Mouse (Mus musculus): ENCODE data around the gene Sf3a1.

- TF ChIP-seq CTCF (conservative IDR thresholded peaks at IDR 0.05; ENCODE audit: low read length) (no peak), NANOG (IDR thresholded peaks at IDR 0.05; ENCODE audit: borderline replicate concordance, low read length) (no peak), POU5F1 (IDR thresholded peaks at IDR 0.05; ENCODE audit: borderline replicate concordance, low read length) (no peak)
Observed at GRCm38 (mm10) chr11:4184251-4184952, 24.3 kb downstream of the Sf3a1 start.
